Mouse (Mus musculus): ENCODE data around the gene Pex11g. TPM values are rescaled to one million over a fixed set of nuclear protein-coding genes. Genes with fewer than 3 reads are reported as not detected.

Gene Pex11g
- 11.6 and 15.4 TPM in 2 replicates for polyA plus RNA-seq (2015; fragmentation: Nextera tagmentation; extraction: Ambion mirVana)

DNA sequence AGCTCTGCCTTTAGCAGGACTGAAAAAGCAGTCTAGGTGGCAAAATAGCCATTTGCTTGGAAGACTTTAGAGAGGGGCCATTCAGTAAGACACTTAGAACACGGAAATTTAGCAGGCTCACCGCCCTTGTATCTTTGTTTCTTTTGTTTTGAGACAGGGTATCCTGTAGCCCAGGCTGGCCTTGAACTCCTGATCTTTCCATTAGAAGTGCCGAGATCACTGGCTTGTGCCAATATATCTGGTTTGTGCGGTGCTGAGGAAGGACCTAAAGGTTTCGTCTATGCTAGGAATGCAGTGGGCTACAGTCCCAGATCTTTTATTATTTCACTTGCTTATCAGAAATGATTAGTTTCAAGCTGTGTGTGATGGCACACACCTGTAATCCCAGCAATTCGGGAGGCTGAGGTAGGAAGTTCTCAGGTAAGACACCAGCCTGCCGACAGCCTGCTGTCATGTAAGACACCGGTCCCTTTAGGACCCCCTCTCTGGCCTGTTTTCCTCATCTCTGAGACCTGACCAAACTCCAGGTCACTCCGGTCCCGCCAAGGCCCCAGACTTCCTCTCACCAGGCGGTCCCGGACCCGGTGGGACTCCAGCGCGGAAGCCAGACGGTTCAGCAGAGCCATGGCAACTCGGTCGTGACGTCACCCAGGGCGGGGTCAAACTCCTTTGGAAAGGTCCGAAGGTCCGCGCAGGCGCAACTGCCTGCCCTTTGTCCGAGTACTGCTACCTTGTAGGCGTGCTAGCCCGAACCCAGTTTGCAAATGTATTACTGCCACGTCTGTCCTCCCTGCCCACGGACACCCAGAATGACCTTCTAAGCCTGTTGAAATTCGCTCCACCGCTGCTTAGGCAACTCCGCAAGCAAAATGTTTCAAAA lies at the start of gene Pex11g:
TSS of gene Pex11g (minus strand) at position 675 of the 880 bp plus-strand sequence.
- ATAC-seq (ENCODE audit: low FRiP score, low TSS enrichment) (peak; percentile 98), DNase-seq (ENCODE audit: low spot score) (peak; percentile 99)
- WGBS: 5% methylated on average over 32 of the region's 32 CpGs
- TF ChIP-seq EP300 (optimal IDR thresholded peaks at IDR 0.05) (no peak), CTCF (IDR thresholded peaks at IDR 0.05; ENCODE audit: low read depth) (no peak)
- Histone ChIP-seq H3K4me2 (replicated peaks; ENCODE audit: low read depth) (peak within 1 kb of the TSS; percentile 73), H3K4me3 (ENCODE audit: low read depth, low read length) (peak within 1 kb of the TSS; percentile 49), H3K36me3 (ENCODE audit: control insufficient read depth, insufficient read depth, low read length) (no peaks in the 10 kb centered on the region), H3K4me1 (replicated peaks; ENCODE audit: control insufficient read depth, insufficient read depth) (no peaks in the 10 kb centered on the region), H3K9me3 (ENCODE audit: control insufficient read depth, low read length) (no peaks in the 10 kb centered on the region), H3K9ac (ENCODE audit: low read length) (peak within 1 kb of the TSS; percentile 70), H3K27me3 (ENCODE audit: control insufficient read depth, insufficient read depth, low read length) (no peaks in the 10 kb centered on the region), H3K27ac (replicated peaks) (peak within 1 kb of the TSS; percentile 80)

DNA sequence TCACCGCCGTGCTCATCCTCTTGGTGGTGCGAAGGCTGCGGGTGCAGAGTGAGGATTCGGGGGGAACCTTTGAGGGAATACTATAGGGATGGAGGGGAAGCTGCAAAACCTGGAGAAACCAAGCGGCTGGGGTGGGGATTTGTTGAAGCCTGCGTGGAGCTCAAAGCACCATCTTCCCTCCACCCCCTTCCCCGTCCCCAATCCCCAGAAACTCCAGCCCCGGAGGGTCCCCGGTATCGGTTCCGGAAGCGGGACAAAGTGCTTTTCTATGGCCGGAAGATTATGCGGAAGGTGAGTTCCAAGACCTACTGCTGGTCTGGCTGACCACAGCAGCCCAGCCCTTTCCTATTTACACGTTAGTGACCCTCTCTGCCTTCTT lies 49.6 kb upstream of the Pex11g start:
- TF ChIP-seq EP300 (optimal IDR thresholded peaks at IDR 0.05) (no peak), CTCF (IDR thresholded peaks at IDR 0.05; ENCODE audit: low read depth) (no peak)
- DNase-seq (ENCODE audit: low spot score) (no peak), ATAC-seq (ENCODE audit: low FRiP score, low TSS enrichment) (no peak; the same call in 1 of the 2 replicates)
- H3K27me3 ChIP-seq (ENCODE audit: control insufficient read depth, insufficient read depth, low read length): no peaks in the 10 kb centered on the region
- peak overlapping the region; percentile 53 for H3K27ac ChIP-seq (replicated peaks)
- peak overlapping the region; percentile 69 for H3K9ac ChIP-seq (ENCODE audit: low read length)
- peak overlapping the region; percentile 96 for H3K4me2 ChIP-seq (replicated peaks; ENCODE audit: low read depth)
- peaks cover 4% of the 10 kb centered on the region; the same call in 1 of the 2 replicates for H3K36me3 ChIP-seq (ENCODE audit: control insufficient read depth, insufficient read depth, low read length)
- no peaks in the 10 kb centered on the region for H3K9me3 ChIP-seq (ENCODE audit: control insufficient read depth, low read length)
- 0 out of 2 replicates have a peak, but pooled peaks cover 3% of the 10 kb centered on the region for H3K4me1 ChIP-seq (replicated peaks; ENCODE audit: control insufficient read depth, insufficient read depth)
- whole genome bisulfite sequencing: 6% methylated on average over 16 of the region's 16 CpGs
- H3K4me3 ChIP-seq (ENCODE audit: low read depth, low read length): peak overlapping the region; percentile 59

DNA sequence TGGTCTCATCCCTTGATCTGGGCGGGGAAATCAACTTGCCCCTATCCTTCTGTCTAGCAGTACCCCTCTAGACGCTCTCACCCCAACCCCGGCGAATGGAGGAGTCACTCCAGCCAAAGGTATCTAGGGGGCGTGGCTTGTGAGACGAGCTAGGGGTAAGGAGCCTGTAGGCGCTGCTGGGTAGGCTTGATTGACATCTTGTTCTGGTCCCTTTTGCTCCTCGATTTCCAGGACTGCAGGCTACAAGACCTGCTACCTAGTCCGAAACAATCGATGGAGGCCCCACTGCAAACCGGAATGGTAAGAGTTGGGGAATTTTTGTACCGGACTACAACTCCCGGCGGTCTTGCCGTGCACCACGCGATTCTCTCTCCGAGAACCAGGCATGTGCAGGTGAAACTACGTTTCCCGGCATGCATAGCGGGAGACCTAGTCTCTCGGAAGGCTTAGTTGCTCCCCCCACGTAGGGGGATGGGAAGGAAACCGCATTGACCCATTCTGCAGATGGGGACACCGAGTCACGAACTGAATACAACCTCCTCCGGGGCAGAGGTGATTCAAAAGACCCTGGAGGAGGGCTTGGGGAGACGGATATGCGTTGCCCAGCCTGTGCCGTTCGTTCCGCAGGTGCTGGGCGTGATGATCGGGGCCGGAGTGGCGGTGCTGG lies 49.1 kb upstream of the Pex11g start:
- Histone ChIP-seq H3K9me3 (ENCODE audit: control insufficient read depth, low read length) (no peaks in the 10 kb centered on the region), H3K27me3 (ENCODE audit: control insufficient read depth, insufficient read depth, low read length) (no peaks in the 10 kb centered on the region), H3K36me3 (ENCODE audit: control insufficient read depth, insufficient read depth, low read length) (peaks cover 3% of the 10 kb centered on the region; the same call in 1 of the 2 replicates), H3K9ac (ENCODE audit: low read length) (peak overlapping the region; percentile 69), H3K4me1 (replicated peaks; ENCODE audit: control insufficient read depth, insufficient read depth) (0 out of 2 replicates have a peak, but pooled peaks cover 3% of the 10 kb centered on the region), H3K27ac (replicated peaks) (peak overlapping the region; percentile 76), H3K4me2 (replicated peaks; ENCODE audit: low read depth) (peak overlapping the region; percentile 96), H3K4me3 (ENCODE audit: low read depth, low read length) (peak overlapping the region; percentile 59)
- peak; percentile 87 for ATAC-seq (ENCODE audit: low FRiP score, low TSS enrichment)
- TF ChIP-seq CTCF (IDR thresholded peaks at IDR 0.05; ENCODE audit: low read depth): no peak
- no peak for TF ChIP-seq EP300 (optimal IDR thresholded peaks at IDR 0.05)
- under 1% methylated on average over 36 of the region's 36 CpGs for WGBS
- peak; percentile 94 for DNase-seq (ENCODE audit: low spot score)

DNA sequence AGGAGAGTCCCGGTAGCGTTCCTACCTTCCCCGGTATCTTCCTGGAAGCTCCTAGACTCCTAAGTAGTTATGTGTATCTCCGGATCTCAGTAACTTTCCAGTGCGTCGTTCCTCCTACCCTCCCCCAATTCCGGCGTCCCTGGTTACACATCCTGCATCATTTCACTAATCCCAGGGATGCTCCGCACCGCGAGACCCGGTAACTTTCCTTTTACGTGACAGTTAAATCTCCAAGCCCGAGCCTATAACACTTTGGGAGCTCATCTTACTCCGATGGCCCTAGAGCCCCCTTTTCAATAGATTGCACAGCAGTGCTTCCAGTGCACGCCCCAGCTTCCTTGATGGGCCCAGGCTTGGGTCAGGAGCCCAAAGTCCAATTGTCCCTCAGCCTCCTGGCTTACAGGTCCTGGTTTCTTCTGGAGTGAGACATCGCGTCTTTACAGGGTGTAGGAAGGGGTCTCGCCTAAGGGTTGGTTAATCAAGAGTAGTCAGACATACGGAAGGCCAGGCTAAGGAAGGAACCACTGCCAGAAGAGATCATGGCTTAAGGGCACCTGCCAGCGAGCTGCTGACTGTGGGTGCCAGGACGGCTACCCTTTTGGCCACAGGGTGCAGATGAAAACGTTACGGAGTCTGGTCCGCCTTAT lies 48.4 kb upstream of the Pex11g start:
- H3K4me2 ChIP-seq (replicated peaks; ENCODE audit: low read depth): peak overlapping the region; percentile 96
- H3K4me3 ChIP-seq (ENCODE audit: low read depth, low read length): peak overlapping the region; percentile 59
- H3K27ac ChIP-seq (replicated peaks): peak overlapping the region; percentile 76
- no peaks in the 10 kb centered on the region for H3K27me3 ChIP-seq (ENCODE audit: control insufficient read depth, insufficient read depth, low read length)
- H3K9ac ChIP-seq (ENCODE audit: low read length): peak overlapping the region; percentile 61
- TF ChIP-seq EP300 (optimal IDR thresholded peaks at IDR 0.05) (no peak), CTCF (IDR thresholded peaks at IDR 0.05; ENCODE audit: low read depth) (no peak)
- H3K36me3 ChIP-seq (ENCODE audit: control insufficient read depth, insufficient read depth, low read length): peaks cover 8% of the 10 kb centered on the region; the same call in 1 of the 2 replicates
- 0 out of 2 replicates have a peak, but pooled peaks cover 3% of the 10 kb centered on the region for H3K4me1 ChIP-seq (replicated peaks; ENCODE audit: control insufficient read depth, insufficient read depth)
- ATAC-seq (ENCODE audit: low FRiP score, low TSS enrichment) (peak; percentile 38), DNase-seq (ENCODE audit: low spot score) (peak; percentile 54)
- H3K9me3 ChIP-seq (ENCODE audit: control insufficient read depth, low read length): no peaks in the 10 kb centered on the region
- under 1% methylated on average over 25 of the region's 25 CpGs for WGBS

DNA sequence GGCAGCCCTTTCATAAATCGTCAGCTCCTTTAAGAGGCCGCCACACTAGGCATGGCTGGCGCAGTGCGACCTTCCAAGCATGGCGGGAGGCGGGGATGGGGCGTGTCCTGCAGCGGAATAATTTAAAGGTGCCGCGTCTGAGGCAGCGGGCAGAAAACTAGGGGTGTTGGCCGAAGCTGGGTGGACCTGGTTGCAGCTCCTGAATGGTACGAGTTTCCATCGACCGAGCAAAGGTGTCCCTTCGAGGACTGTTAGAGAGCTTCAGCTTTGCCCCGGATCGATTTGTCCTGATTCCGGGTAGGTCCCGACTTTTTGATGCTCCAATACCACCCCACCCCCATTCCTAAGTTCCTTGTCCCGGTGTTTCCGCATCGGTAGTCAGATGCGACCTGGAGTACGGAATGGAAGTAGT lies 47.8 kb upstream of the Pex11g start, which contains the start of gene Pnpla6:
TSS of gene Pnpla6 (plus strand) at position 125 of the 412 bp plus-strand sequence.
- Histone ChIP-seq H3K36me3 (ENCODE audit: control insufficient read depth, insufficient read depth, low read length) (peaks cover 8% of the 10 kb centered on the region; the same call in 1 of the 2 replicates), H3K4me3 (ENCODE audit: low read depth, low read length) (peak within 1 kb of the TSS; percentile 59), H3K4me1 (replicated peaks; ENCODE audit: control insufficient read depth, insufficient read depth) (0 out of 2 replicates have a peak, but pooled peaks cover 3% of the 10 kb centered on the region), H3K9ac (ENCODE audit: low read length) (peak within 1 kb of the TSS; percentile 61), H3K9me3 (ENCODE audit: control insufficient read depth, low read length) (no peaks in the 10 kb centered on the region), H3K4me2 (replicated peaks; ENCODE audit: low read depth) (peak within 1 kb of the TSS; percentile 96), H3K27me3 (ENCODE audit: control insufficient read depth, insufficient read depth, low read length) (no peaks in the 10 kb centered on the region), H3K27ac (replicated peaks) (peak within 1 kb of the TSS; percentile 76)
- ATAC-seq (ENCODE audit: low FRiP score, low TSS enrichment) (peak; percentile 74), DNase-seq (ENCODE audit: low spot score) (peak; percentile 93)
- no peak; the same call in 1 of the 2 replicates for TF ChIP-seq CTCF (IDR thresholded peaks at IDR 0.05; ENCODE audit: low read depth)
- no peak for TF ChIP-seq EP300 (optimal IDR thresholded peaks at IDR 0.05)
- WGBS: under 1% methylated on average over 25 of the region's 25 CpGs

Measured in stomach, postnatal 0 days (tissue).